Mouse (Mus musculus) stomach, postnatal 0 days (tissue): ENCODE measurements at regions not wholly inside any gene's neighbourhood (a gene's known extent, or its start where the extent isn't known, plus 50 kb on each side); places are given as distances from the start of the nearest gene placed in this dataset.

Experiments
- CTCF ChIP-seq: IDR thresholded peaks from 2 replicates; pipeline ENCODE4 v1.5.1; 2016; ENCODE audit warnings: antibody characterized with exemption, low read depth, mild to moderate bottlenecking, moderate library complexity
- EP300 ChIP-seq: optimal IDR thresholded peaks from 2 replicates; pipeline ENCODE3; 2016; ENCODE audit warnings: antibody characterized with exemption

GRCm38 (mm10) chr7:138497771-138498170, 100.2 kb upstream of the Tcerg1l start:
- TF ChIP-seq CTCF = no peak
- no peak for TF ChIP-seq EP300
